Mouse (Mus musculus) layer of hippocampus, adult 9-11 months (tissue): Measurements from ENCODE around the gene Gm20388.
"Not testable (repeated sequence)": the region's sequence is repeated elsewhere in the genome, so short reads cannot be mapped to it uniquely, and the experiment has no call there.

ENCODE experiments used
- DNase-seq: peaks from one replicate; pipeline ENCODE4 v3.0.0; 2022

The Gm20388 gene

GRCm38 (mm10) chr8:122556030-122557009 is 2645.7 kb downstream of the Gm20388 start:
- DNase-seq = no peak

- DNase-seq = no peak
Observed at GRCm38 (mm10) chr8:122557248-122558038, 2646.8 kb downstream of the Gm20388 start.

- DNase-seq = no peak
Observed at GRCm38 (mm10) chr8:122558671-122559349, 2648.2 kb downstream of the Gm20388 start.

GRCm38 (mm10) chr8:122561199-122561598 is 2650.6 kb downstream of the Gm20388 start:
- peak; percentile 74 for DNase-seq

GRCm38 (mm10) chr8:122564363-122565352 is 2654.0 kb downstream of the Gm20388 start:
- DNase-seq = no peak

- no peak for DNase-seq
Observed at GRCm38 (mm10) chr8:122566766-122567165, 2656.1 kb downstream of the Gm20388 start.

- peak; percentile 96 for DNase-seq
Observed at GRCm38 (mm10) chr8:122567361-122568108, 2656.9 kb downstream of the Gm20388 start, which contains the start of gene Cdt1. Gene Cdt1 (plus strand): TSS chr8:122568015.

- no peak for DNase-seq
Observed at GRCm38 (mm10) chr8:122568109-122568504, 2657.5 kb downstream of the Gm20388 start.

- no peak for DNase-seq
Observed at GRCm38 (mm10) chr8:122568881-122569309, 2658.3 kb downstream of the Gm20388 start.

GRCm38 (mm10) chr8:122569329-122569728 is 2658.7 kb downstream of the Gm20388 start:
- no peak for DNase-seq

GRCm38 (mm10) chr8:122569996-122570395 is 2659.4 kb downstream of the Gm20388 start:
- DNase-seq = no peak

- no peak for DNase-seq
Observed at GRCm38 (mm10) chr8:122571153-122571552, 2660.5 kb downstream of the Gm20388 start.

GRCm38 (mm10) chr8:122571750-122572267 is 2661.2 kb downstream of the Gm20388 start:
- no peak for DNase-seq

GRCm38 (mm10) chr8:122572751-122573150 is 2662.1 kb downstream of the Gm20388 start:
- no peak for DNase-seq

GRCm38 (mm10) chr8:122573176-122573575 is 2662.5 kb downstream of the Gm20388 start:
- DNase-seq = not testable (repeated sequence)

- no peak for DNase-seq
Observed at GRCm38 (mm10) chr8:122573577-122573976, 2662.9 kb downstream of the Gm20388 start.

- no peak for DNase-seq
Observed at GRCm38 (mm10) chr8:122574264-122574663, 2663.6 kb downstream of the Gm20388 start.

GRCm38 (mm10) chr8:122574667-122575251 is 2664.1 kb downstream of the Gm20388 start:
- no peak for DNase-seq

- no peak for DNase-seq
Observed at GRCm38 (mm10) chr8:122575286-122575685, 2664.6 kb downstream of the Gm20388 start.
